Mouse (Mus musculus) 3134 (cell line): ENCODE data around the gene C2.

ENCODE experiments used
- DNase-seq: peaks from one replicate; pipeline ENCODE4 v3.0.0-alpha.2; 2011; ENCODE audit warnings: low spot score; ENCODE audit not compliant: insufficient read length; ENCODE audit errors: extremely low read depth

C2 gene

DNA sequence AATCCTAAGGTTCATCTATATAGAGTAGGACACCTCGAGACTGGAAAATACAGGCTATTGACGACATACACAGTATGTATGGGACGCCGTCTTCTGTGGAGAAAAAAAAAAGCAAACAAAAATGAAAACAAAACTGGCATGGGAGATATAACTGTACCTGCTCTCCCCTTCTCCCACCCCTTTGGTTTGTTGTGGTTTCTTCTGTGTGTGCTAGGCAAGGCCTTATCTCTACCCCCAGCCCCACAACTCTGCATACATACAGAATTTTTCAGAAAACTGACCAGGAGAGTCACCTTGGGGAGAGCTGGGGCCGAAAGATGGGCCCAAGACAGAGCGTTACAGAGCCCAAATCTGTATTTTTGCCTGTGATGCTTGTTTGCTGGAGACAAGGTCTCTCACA, 13.4 kb downstream of the C2 start:
- DNase-seq: no peak

DNA sequence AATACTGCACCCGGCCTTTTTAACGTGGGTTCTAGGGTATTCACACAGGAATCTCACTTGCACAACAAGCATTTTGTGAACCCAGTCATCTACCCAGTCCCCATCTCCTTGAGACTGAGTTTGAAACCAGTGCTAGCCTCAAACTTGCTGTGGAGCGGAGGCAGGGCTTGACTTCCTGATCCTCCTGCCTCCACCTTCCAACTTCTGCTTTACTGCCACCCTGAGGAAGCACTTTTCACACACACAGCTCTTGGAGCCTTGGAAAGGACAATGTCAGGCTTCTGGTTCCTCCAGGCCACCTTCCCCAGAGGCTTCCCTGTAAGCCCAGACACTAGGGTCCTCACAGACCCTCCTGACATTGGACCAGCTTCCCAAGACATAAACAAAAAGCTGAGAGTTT, 14.7 kb downstream of the C2 start:
- no peak for DNase-seq

DNA sequence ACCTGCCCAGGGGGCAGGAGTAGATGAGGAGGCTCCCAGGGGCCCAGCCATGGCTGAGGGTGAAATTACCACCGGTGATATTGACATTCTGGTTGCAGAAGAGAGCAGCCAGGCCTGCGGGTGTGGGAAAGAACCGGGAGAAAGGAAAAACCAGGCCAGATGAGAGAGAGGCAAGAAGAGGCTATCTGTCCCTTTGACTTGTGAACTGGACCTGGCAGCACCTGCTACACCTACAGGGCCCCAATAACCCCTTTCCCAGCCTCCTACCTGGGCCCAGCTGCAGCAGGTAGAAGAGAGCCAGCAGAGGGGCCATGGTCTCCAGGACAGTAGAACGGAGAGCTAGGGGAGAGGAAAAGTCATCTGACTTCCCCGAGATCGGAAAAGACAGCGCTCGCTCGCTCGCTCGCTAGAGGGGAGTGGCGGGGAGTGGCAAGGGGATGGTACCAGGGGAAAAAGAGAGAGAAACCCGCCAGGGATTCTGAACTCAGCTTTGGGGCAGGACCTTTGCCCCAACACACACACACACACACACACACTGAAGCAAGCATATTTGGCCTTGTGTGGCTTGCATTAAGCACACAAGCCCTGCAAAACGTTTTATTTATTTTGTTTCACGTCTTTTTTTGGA, 16.3 kb downstream of the C2 start, which contains the start of gene Gm20547:
Gm20547 (minus strand) TSS at position 360 of the 628 bp plus-strand sequence.
- no peak for DNase-seq

DNA sequence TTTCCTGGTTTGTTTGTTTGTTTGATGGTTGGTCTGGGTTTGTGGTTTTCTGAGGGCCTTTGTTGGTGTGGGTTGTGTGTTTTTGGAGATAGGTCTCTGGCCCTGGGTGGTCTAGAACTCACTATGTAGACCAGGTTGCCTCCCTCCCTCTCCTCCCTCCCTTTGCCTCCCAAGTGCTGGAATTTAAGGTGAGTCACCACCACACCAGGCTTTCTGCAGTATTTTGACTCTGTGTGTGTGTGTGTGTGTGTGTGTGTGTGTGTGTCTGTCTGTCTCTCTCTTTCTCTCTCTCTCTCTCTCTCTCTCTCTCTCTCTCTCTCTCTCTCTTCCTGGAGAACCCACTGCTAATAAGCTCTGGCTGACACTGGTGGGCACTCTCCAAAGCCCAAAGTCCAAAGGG, 16.9 kb downstream of the C2 start:
- peak; percentile 45 for DNase-seq

DNA sequence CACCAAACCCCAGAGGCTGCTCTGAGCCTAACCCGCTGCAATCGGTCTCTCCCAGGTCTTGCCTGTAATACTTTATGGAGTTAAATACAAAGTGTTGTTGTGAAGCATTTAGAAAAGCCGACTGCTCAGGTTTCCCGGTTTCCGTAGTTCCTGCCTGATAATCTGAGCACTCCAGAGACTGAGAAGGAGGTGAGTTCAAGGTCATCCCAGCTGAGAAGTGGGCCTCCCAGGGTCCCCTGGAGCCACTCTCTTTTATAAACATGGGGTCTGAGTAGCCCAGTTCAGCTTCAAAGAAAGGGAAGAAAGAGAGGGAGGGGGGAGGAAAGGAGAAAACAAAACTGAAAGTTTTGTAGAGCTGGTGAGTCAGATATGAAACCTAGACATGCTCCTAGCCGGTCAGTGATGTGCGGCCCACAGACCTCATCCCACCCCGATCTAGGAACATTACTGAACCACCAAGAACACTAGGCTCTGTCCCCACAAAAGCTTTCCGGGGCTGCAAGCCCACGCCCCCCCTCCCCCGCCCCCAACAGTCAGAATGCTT, 18.7 kb downstream of the C2 start, which contains the start of gene Zbtb12:
Zbtb12 (plus strand) TSS at position 148 of the 544 bp plus-strand sequence.
- DNase-seq: no peak

DNA sequence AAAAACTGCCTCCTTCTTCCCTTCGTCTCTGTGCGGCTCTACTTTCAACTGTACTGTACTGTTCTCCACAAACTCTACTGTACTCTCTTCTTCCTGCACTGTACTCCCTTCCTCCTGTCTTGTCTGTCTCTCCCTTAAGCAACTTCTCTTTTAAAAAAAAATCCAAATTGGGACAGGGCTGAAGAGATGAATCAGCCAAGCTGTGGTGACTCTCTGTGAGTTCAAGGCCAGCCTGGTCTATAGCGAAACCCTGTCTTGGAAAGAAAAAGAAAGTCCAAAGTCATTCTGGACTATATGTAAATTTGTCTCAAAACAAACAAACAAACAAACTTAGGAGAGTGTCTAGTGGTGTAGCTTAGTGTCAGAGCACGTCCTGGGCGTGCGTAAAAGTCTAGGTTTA, 23.7 kb downstream of the C2 start:
- DNase-seq: no peak

DNA sequence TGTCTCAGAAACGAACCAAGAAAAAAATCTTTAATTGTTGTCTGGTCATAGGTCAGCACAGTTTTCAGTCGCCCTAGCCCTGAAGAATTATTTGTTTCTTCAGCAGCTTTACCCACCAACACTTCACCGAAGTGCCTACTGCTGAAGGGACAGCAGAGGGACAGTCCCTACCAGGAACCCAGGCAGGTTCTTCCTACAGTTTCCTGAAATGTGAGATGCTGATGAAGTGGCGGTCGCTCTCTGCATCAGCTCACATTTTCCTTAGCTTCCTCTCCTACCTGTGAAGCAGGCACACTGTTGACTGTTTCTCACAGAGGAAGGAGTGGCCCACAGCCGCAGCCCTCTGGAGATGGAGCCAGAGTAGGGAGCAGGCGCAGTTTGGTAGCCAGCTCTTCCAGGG, 32.1 kb downstream of the C2 start:
- no peak for DNase-seq

DNA sequence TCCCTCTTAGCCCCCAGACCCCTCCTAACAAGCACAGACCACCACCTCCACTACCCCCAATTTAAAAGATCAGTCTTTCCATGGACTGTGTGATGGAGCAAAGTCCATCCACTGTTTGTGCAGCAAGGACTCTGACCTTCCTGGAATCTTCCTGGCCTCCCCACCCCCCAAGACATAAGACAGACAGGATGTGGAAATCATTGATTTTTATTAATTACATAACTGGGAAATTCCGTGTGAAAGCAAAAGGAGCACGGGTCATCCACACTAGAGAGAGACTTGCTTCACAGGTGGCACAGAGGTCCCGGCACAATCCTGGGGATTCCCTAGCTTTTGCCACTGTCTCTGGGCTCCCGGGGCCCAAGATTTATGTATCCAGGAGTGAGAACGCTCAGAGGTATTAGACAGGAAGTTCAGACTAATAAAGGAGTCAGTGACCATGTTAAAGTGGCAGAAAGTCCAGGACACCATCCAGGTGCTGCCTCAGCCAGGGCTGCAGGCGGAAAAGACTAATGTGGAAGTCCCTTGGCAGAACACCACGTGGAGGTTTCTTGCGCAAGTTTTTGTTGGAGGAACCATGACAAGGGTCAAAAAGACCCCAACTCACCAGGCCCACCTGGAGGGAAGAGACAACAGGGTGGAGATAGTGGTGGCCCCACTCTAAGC, 35.5 kb downstream of the C2 start, which contains the start of gene Cfb:
Cfb (minus strand) TSS at position 103 of the 666 bp plus-strand sequence.
- no peak for DNase-seq

DNA sequence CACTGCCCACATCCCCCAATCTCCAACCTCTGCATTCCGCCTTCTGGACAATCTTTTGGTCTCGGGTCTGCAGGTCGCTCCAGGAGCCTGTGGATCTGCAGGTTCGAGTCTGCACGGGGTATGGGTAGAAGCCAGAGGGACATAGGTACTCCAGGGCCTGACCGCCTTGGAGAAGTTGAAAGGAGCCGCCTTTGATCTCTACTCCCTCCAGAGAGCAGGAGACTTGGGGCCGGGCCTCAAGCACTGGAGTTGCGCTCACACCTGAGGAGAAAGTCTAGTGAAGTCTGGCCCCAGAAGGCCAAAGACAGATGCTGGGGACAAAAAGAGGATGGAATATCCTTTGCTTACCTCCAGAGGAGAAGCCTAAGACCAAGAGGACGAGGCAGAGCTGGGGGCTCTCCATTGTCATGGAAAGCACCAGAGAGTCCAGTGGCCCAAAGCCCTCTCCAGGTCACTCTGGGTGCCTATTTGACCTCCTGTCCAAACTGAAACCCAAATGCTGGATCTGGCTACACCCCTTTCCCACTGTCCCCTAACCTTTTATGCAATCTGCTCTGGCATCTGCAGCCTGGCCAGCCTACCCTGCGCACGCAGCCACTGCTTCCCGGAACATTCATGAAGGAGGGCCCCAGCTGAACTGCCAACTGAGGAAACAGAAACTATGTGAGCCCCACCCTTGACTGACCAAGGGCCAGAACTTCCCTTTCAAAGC, 36.2 kb downstream of the C2 start:
- DNase-seq: no peak

DNA sequence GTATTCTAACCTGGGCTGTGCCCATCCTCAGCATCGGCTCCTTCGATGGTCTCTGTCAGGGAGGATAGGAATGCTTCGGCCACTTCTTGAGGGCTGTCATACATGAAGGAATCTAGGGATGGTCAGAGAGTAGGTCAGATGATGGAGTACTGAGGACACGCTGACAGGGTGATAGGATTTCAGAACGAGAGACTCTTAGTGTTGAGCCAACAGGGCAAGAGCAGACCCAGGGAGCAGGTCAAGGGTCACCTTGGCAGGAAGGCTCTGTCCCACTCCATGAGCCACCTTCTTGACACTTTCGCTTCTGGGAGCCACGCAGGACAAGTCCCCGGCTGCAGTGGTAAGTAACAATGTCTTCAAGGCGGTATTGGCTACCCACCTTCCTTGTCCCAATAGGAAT, 37.6 kb downstream of the C2 start:
- DNase-seq: no peak

DNA sequence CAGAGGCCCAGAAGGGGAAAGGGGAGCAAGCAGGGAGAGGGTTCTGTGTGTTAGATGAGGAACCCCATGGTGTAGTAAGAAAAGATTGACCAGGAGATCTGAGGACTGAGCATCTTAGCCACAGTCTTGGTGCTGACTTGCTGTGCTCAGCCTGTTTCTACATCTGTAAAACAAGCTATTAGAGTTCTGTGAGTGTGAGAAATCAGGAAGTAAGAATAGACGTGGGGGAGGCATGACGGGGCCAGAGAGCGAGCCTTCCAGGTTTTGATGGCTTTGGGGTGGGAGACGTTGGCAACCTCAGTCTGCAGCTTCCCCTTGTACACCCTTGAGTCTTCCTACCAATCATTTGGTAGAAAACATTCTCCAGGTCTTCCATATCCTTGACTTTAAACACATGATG, 39.4 kb downstream of the C2 start:
- no peak for DNase-seq

DNA sequence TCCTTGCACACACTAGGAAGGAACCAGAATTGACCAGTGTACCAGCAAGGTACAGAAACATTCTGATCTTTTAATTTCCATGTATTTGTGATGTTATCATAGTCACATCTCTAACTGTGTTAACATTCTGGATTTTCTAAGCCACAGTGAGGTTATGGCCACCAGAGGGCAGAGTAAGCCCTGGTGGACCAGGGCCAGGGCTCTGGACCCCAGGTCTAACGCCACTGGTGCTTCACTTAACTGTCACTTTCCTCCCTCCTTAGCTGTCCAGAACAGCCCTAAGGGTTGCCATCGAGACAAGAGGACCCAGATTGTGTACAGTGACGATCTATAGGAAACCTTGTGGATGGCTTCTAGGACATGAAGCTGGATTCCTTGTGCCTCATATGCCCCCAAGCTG, 42.2 kb downstream of the C2 start:
- no peak for DNase-seq

DNA sequence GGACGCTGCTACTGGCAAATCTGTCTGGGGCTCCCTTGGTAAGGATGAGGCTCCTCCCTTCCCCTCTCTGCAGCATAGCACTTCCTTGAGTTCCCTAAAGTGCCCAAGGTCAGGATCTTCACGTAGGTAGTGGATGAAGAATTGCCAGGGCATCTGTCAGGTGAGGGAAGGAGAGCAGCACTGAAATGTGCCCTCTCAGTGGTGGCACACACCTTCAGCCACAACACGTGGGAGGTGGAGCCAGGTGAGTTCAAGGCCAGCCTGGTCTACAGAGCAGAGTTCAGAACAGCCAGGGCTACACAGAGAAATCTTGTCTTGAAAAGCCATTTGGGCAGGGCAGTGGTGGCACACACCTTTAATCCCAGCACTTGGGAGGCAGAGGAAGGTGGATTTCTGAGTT, 43.3 kb downstream of the C2 start:
- no peak for DNase-seq

DNA sequence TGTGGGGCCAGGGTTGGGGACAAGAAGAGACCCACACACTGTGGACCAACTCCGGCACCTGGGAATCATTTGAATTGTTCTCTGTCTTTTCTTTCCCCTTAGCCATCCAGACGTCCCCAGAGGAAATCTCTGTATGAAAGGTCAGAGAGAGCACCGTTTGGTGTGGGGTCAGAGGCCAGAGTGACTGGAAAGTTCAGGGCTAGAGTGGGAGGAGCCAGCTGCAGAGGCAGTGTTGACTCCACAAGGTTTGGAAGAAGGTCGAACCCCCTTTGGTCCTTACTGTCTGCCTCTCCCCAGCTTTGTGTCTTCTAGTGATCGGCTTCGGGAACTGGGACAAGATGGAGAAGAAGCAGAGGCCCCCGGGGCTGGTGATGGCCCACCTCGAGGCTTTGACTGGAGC, 44.6 kb downstream of the C2 start:
- no peak for DNase-seq

DNA sequence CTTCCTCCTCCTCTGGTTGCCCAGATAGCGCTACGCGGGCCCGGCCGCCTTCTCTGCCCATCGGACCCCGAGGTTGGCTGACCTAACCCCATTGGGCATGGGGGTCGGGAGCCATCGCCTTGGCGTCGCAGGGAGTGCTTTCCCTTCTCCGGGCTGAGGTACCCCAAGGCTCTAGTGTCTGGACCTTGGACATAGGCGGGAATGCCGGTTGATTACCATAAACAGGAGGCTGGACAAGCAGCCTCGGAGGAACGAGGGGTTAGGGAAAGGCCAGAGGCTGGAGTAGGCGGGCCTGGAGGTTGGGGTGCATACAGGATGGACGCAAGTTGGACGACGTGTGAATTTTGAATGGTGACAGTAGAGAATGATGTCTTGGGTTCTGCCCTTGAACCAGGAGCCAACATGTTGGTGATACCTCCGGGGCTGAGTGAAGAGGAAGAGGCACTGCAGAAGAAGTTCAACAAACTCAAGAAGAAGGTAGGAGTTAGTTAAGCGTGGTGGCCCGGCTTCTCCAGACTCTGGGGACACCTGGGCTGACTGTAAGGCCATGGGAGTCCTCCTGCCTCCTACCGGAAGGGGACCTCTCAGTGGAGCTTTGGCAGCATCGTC, 47.4 kb downstream of the C2 start:
- no peak for DNase-seq

DNA sequence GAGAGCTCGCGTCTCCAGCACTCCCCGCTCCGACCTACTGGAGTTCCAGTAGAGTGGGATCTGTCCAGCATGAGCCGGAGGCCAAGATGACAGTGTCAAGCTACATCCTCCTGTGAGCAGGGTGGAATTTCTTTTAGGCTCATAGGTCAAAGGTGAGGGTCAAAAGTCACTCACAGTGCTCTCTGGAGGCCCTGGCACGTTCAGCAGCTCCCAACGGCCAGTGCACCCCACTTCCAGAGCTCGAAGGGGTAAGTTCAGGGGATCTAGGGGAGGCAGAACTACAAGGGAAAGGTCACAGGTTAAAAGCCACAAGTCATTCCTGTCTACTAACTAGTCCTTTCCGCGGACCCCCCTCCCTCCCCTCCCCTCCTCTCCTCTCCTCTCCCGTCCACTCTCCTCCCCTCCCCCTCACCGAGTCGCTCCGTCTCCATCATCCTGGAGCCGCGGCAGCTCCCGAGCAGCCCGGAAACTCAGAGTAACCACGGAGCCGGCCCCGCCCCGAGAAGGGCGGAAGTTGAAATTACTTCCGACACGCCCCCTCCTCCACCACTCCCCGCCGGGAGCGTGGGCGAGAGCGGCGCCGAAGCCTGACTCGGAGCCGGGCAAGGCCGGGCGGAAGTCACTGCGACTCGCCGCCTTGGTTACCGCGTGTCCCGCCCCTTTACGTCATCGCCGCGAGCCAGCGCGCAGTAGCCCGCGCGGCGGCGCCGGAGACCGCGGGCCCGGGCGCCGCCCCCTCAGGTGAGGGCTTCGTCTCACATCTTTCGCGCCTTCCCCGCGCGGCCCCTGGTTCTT, 48.1 kb downstream of the C2 start, which contains the start of the genes Skiv2l and Nelfe:
Skiv2l (minus strand) TSS at position 489 of the 795 bp plus-strand sequence.
Nelfe (plus strand) TSS at position 670 of the 795 bp plus-strand sequence.
- peak; percentile 98 for DNase-seq

DNA sequence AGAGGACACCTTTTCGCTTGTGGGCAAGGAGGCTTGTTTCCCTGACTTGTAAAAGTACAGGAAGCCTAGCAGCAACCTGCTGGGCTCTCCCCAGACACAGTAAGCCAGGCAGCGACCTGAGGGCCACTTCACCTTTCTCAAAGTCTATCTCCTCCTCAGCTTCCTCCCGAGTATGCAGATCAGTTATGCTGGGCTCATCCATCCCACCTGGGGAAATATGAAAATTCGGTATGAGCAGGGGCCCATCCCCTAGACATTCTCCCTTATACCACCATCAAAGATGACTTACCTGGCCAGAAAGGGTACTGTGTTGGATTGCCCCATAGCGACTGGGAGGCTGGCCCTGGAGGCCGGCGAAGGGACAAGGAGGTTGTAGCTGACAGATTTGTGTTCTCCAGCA, 50.5 kb downstream of the C2 start:
- no peak for DNase-seq

DNA sequence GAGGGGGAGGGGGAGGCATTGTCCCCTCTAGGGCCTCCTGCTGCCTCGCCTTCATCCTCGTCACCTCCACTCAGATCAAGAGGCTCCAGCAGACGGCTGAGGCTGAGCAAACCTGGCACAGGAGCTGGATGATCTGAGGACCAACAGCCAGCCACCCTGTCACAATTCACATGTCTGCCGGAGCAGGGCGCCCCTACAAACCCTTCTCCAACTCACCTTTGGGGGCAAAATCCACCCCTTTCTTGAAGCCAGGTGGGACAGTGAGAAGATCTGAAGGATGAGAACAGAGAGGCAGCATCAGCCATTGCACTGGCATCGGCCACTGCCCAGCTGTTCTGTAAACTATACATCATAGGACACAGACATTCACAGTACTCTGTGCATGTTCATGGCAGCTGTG, 50.9 kb downstream of the C2 start:
- no peak for DNase-seq

DNA sequence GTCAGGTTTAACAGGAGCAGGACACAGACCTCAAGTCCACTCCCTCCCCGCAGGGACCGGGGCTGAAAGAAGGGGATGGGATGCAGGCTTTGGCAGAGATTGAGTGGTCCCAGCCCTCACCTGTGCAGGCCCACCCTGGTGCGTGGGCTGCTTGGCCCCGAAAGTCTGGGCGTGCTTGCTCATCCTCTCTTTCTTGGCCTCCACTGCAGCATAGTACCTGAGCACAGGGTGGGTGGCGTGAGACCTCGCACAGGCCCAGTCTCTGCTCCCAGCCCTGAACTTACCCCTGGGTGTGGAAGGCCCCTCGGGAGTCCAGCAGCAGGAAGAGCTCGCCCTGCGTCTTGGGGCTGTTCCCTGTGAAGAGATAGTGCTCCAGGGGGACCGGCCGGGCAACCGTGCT, 53.2 kb downstream of the C2 start:
- DNase-seq: no peak

DNA sequence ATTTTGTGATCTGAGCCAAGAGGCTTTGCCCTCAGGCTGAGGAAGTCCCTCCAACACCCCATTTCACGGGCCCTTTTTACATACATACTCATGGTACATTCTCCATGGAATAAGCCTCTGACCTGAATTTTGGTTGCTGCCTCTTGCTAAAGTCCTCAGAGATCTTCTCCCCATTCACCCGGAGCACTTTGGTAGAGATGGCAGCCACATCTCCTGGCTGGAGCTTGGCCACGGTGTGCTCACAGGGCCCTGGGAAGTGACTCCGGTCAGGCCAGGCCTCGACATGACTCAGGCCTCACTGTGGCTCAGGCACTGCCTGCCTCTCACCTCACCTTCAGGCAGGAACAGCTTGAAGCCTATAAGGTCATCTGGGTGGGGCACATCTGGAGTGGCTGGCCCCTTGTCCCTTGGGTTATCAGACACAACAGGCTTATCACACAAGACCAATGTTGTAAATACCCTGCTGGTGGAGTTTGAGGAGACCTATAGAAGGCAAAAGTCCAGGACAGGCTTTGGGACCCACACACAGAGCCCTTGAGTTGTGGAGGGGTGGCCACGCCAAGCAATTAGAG, 57.2 kb downstream of the C2 start:
- DNase-seq: no peak
